Mouse (Mus musculus): ENCODE measurements around the gene Hils1. TPM values are rescaled to one million over a fixed set of nuclear protein-coding genes. Genes with fewer than 3 reads are reported as not detected.

Hils1 gene
- total and polyA plus RNA-seq, 3 experiments = not detected

DNA sequence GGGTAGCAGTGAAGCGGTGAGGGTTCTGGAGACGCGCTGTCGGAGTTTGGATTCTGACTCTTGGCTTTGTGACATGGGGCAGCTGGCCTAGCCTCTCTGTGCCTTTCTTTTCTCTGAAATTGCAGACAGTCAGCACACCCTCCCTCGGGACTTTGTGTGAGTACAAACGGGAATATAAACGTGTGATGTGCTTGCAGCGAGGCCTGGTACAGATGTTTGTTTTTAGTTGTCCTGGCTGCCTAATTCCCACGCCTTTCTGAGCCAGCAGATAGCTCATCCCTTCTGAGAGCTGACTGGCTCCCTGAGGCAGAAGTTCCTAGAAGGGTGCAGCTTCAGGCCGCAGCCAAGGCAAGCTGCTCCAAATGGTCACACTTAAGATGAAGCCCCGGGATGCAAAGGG is 41.0 kb upstream of the Hils1 start:
- H3K27me3 ChIP-seq (ENCODE audit: control insufficient read depth in 1 of 2, insufficient read depth in 2 of 2, low read length in 2 of 2) = peaks cover 4 to 7% of the 10 kb centered on the region in 2 experiments
- TF ChIP-seq UBTF (IDR thresholded peaks at IDR 0.05; ENCODE audit: borderline replicate concordance, insufficient read depth, low read depth, low read length) = no peak
- TF ChIP-seq NRF1 (IDR thresholded peaks at IDR 0.05; ENCODE audit: insufficient read depth, low read depth, low read length, poor library complexity, severe bottlenecking) = no peak
- no peak for TF ChIP-seq E2F4 (IDR thresholded peaks at IDR 0.05; ENCODE audit: borderline replicate concordance, low read depth, low read length)
- no peak for TF ChIP-seq EP300 (IDR thresholded peaks at IDR 0.05; ENCODE audit: low read depth in 1 of 2, low read length in 2 of 2)
- no peak for TF ChIP-seq ZNF384 (IDR thresholded peaks at IDR 0.05; ENCODE audit: low read depth, low read length)
- TF ChIP-seq GATA1 (IDR thresholded peaks at IDR 0.05; ENCODE audit: low read depth, low read length) = no peak
- no peak for TF ChIP-seq USF2 (IDR thresholded peaks at IDR 0.05; ENCODE audit: borderline replicate concordance in 1 of 2, insufficient read depth in 1 of 2, low read depth in 1 of 2, low read length in 2 of 2)
- no peak for TF ChIP-seq SIN3A (IDR thresholded peaks at IDR 0.05; ENCODE audit: low read length)
- TF ChIP-seq ZMIZ1 (IDR thresholded peaks at IDR 0.05; ENCODE audit: low read depth, low read length) = no peak
- TF ChIP-seq SMC3 (IDR thresholded peaks at IDR 0.05; ENCODE audit: low read depth, low read length) = no peak
- TF ChIP-seq GABPA (IDR thresholded peaks at IDR 0.05; ENCODE audit: low read depth, low read length) = no peak
- TF ChIP-seq ZKSCAN1 (IDR thresholded peaks at IDR 0.05; ENCODE audit: low read depth, low read length) = no peak
- no peaks in the 10 kb centered on the region for H3K9me3 ChIP-seq (replicated peaks; ENCODE audit: insufficient read depth, low read length)
- no peaks in the 10 kb centered on the region for H3K79me2 ChIP-seq (ENCODE audit: control insufficient read depth, insufficient read depth, low read length, poor library complexity)
- no peak overlapping the region for H3K27ac ChIP-seq (ENCODE audit: control insufficient read depth, low read depth, low read length)
- H3K4me1 ChIP-seq (ENCODE audit: control insufficient read depth in 1 of 2, insufficient read depth in 2 of 2, low read length in 2 of 2) = no peaks in the 10 kb centered on the region
- H3K4me3 ChIP-seq (ENCODE audit: control insufficient read depth in 1 of 2, insufficient read depth in 1 of 2, low read depth in 2 of 2, low read length in 2 of 2) = no peak overlapping the region
- DNase-seq (ENCODE audit: low read depth, low spot score) = no peak
- no peaks in the 10 kb centered on the region for H3K36me3 ChIP-seq (ENCODE audit: control insufficient read depth in 1 of 2, insufficient read depth in 2 of 2, low read length in 2 of 2)
- no peak overlapping the region for H3K9ac ChIP-seq (ENCODE audit: control insufficient read depth, low read depth, low read length, poor library complexity, severe bottlenecking)

DNA sequence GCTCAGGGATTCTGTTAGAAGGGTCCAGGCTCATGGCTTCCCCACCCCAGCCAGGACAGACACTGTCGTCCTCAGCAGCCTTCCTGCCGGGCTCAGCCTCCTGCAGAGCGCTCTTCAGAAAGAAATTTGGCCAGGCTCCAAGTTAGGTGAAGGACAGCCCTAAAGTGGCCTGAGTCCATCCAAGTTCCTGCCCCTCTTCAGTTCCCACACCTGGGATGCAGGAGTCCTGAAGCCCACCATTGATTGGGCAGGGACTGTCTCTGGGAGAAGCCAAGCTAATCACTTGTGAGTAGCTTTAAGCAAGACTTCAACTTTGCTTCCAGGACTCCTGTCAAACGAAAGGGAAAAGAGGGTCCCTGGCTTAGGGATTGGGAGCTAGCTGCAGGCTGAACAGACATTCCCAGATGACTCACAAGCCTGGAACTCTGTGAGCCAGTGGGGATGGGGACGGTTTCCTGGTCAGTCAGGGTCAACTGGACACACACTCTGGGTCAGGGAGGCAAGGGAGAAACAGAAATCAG is 39.6 kb upstream of the Hils1 start:
- TF ChIP-seq NRF1 (IDR thresholded peaks at IDR 0.05; ENCODE audit: insufficient read depth, low read depth, low read length, poor library complexity, severe bottlenecking) (no peak), MEF2A (IDR thresholded peaks at IDR 0.05; ENCODE audit: extremely low read depth, insufficient replicate concordance, low read depth, low read length, poor library complexity, severe bottlenecking) (no peak), ZKSCAN1 (IDR thresholded peaks at IDR 0.05; ENCODE audit: low read depth, low read length) (no peak), EP300 (IDR thresholded peaks at IDR 0.05; ENCODE audit: low read depth in 1 of 2, low read length in 2 of 2) (no peak), MYC (IDR thresholded peaks at IDR 0.05; ENCODE audit: low read depth, low read length) (no peak), TAL1 (IDR thresholded peaks at IDR 0.05; ENCODE audit: low read length) (no peak), SIN3A (IDR thresholded peaks at IDR 0.05; ENCODE audit: low read length) (no peak), ETS1 (IDR thresholded peaks at IDR 0.05; ENCODE audit: low read depth, low read length) (no peak), CHD2 (IDR thresholded peaks at IDR 0.05; ENCODE audit: low read length) (no peak), POLR2AphosphoS2 (IDR thresholded peaks at IDR 0.05; ENCODE audit: low read length) (no peak), USF1 (IDR thresholded peaks at IDR 0.05; ENCODE audit: low read depth, low read length) (no peak), RAD21 (IDR thresholded peaks at IDR 0.05; ENCODE audit: low read depth, low read length) (no peak), HCFC1 (IDR thresholded peaks at IDR 0.05; ENCODE audit: low read depth, low read length) (no peak), RCOR1 (IDR thresholded peaks at IDR 0.05; ENCODE audit: low read depth, low read length) (no peak), ZC3H11A (IDR thresholded peaks at IDR 0.05; ENCODE audit: low read depth, low read length) (no peak), MXI1 (IDR thresholded peaks at IDR 0.05; ENCODE audit: low read depth, low read length) (no peak), UBTF (IDR thresholded peaks at IDR 0.05; ENCODE audit: borderline replicate concordance, insufficient read depth, low read depth, low read length) (no peak), MYB (IDR thresholded peaks at IDR 0.05; ENCODE audit: low read depth, low read length) (no peak)
- H3K79me2 ChIP-seq (ENCODE audit: control insufficient read depth, insufficient read depth, low read length, poor library complexity) = no peaks in the 10 kb centered on the region

More for the DNA sequence above, 39.6 kb upstream of the Hils1 start:
- Histone ChIP-seq H3K4me3 (ENCODE audit: control insufficient read depth in 1 of 2, insufficient read depth in 1 of 2, low read depth in 2 of 2, low read length in 2 of 2) (no peak overlapping the region), H3K36me3 (ENCODE audit: control insufficient read depth in 1 of 2, insufficient read depth in 2 of 2, low read length in 2 of 2) (no peaks in the 10 kb centered on the region), H3K9me3 (replicated peaks; ENCODE audit: insufficient read depth, low read length) (no peaks in the 10 kb centered on the region), H3K27ac (ENCODE audit: control insufficient read depth, low read depth, low read length) (no peak overlapping the region), H3K27me3 (ENCODE audit: control insufficient read depth in 1 of 2, insufficient read depth in 2 of 2, low read length in 2 of 2) (peaks cover 8 to 10% of the 10 kb centered on the region in 2 experiments), H3K4me1 (ENCODE audit: control insufficient read depth in 1 of 2, insufficient read depth in 2 of 2, low read length in 2 of 2) (no peaks in the 10 kb centered on the region), H3K9ac (ENCODE audit: control insufficient read depth, low read depth, low read length, poor library complexity, severe bottlenecking) (no peak overlapping the region)
- DNase-seq (ENCODE audit: low read depth, low spot score) = no peak
